Mouse (Mus musculus) adrenal gland, postnatal 4 days (tissue): ENCODE results near the gene 1700021F05Rik. TPM values are rescaled to one million over a fixed set of nuclear protein-coding genes. Genes with fewer than 3 reads are reported as not detected.
"Not testable (repeated sequence)": the region's sequence is repeated elsewhere in the genome, so short reads cannot be mapped to it uniquely, and the experiment has no call there.

ENCODE experiments used
- DNase-seq, 2 experiments: peaks; one replicate each; pipeline ENCODE4 v3.0.0; 2021 to 2022; ENCODE audit warnings: low spot score in 2 of 2, mixed read lengths in 2 of 2
- total RNA-seq, 2 experiments: library from RNA; stranded (reverse); gene quantifications; 2 replicates each; pipeline ENCODE4 v1.2.3; 2021

1700021F05Rik gene
- total RNA-seq, 2 experiments from 2014 or later = 71.8 to 72.3 TPM

- DNase-seq = no peak
Observed at GRCm38 (mm10) chr10:43539746-43540310, 966 bp downstream of the 1700021F05Rik start.

GRCm38 (mm10) chr10:43538831-43539230 is 2.0 kb downstream of the 1700021F05Rik start:
- no peak for DNase-seq

GRCm38 (mm10) chr10:43537652-43538051 is 3.1 kb downstream of the 1700021F05Rik start:
- no peak for DNase-seq

- DNase-seq = no peak
Observed at GRCm38 (mm10) chr10:43534382-43534781, 6.4 kb downstream of the 1700021F05Rik start.

GRCm38 (mm10) chr10:43527283-43528269 is 13.2 kb downstream of the 1700021F05Rik start:
- DNase-seq = no peak

GRCm38 (mm10) chr10:43523931-43524330 is 16.9 kb downstream of the 1700021F05Rik start, which contains the start of gene Gm9803:
TSS of gene Gm9803 (plus strand) at chr10:43524084.
- not testable (repeated sequence) for DNase-seq

GRCm38 (mm10) chr10:43519977-43520376 is 20.8 kb downstream of the 1700021F05Rik start:
- no peak for DNase-seq

GRCm38 (mm10) chr10:43518368-43518767 is 22.4 kb downstream of the 1700021F05Rik start:
- no peak for DNase-seq

GRCm38 (mm10) chr10:43517836-43518235 is 23.0 kb downstream of the 1700021F05Rik start:
- DNase-seq = no peak

GRCm38 (mm10) chr10:43516992-43517660 is 23.7 kb downstream of the 1700021F05Rik start:
- no peak for DNase-seq

GRCm38 (mm10) chr10:43512976-43513375 is 27.8 kb downstream of the 1700021F05Rik start:
- DNase-seq = no peak

- no peak for DNase-seq
Observed at GRCm38 (mm10) chr10:43509228-43509627, 31.6 kb downstream of the 1700021F05Rik start.

- DNase-seq = no peak
Observed at GRCm38 (mm10) chr10:43507051-43507450, 33.7 kb downstream of the 1700021F05Rik start.

GRCm38 (mm10) chr10:43504291-43504690 is 36.5 kb downstream of the 1700021F05Rik start:
- no peak for DNase-seq

- no peak for DNase-seq
Observed at GRCm38 (mm10) chr10:43502599-43502998, 38.2 kb downstream of the 1700021F05Rik start.

GRCm38 (mm10) chr10:43490846-43491245 is 49.9 kb downstream of the 1700021F05Rik start:
- DNase-seq = no peak

- DNase-seq = no peak
Observed at GRCm38 (mm10) chr10:43490034-43490433, 50.8 kb downstream of the 1700021F05Rik start.

- DNase-seq = no peak
Observed at GRCm38 (mm10) chr10:43489550-43489949, 51.2 kb downstream of the 1700021F05Rik start.

GRCm38 (mm10) chr10:43489139-43489538 is 51.7 kb downstream of the 1700021F05Rik start:
- no peak for DNase-seq

- no peak for DNase-seq
Observed at GRCm38 (mm10) chr10:43488258-43488657, 52.5 kb downstream of the 1700021F05Rik start.

GRCm38 (mm10) chr10:43487441-43488010 is 53.3 kb downstream of the 1700021F05Rik start:
- no peak for DNase-seq
